22 mouse cellular contexts compared by ENCODE assay signal in genomic region chr3:74534795-74535194, GRCm38 (mm10).
DNase-seq lines count a peak whose midpoint lies in the region; ATAC-seq lines count a peak whose summit lies in the region.
"Had no signal": no experiment of that assay in that cellular context is flagged by ENCODE, and none has a peak within 500 bp of the region (broad histone marks: within the 10 kb centered on the region; RNA-seq: fewer than 3 reads in every experiment).

No protein-coding gene starts in this region.

- H3K27me3 ChIP-seq in neural tube, embryonic 15.5 days (replicated peaks) = no peaks in the 10 kb centered on the region
- H3K27me3 ChIP-seq: heart, embryonic 15.5 days; liver, embryonic 12.5 days; lung, embryonic 15.5 days; stomach, embryonic 15.5 days had no signal

- H3K36me3 ChIP-seq in neural tube, embryonic 15.5 days = no peaks in the 10 kb centered on the region
- H3K36me3 ChIP-seq: heart, embryonic 15.5 days; limb, embryonic 10.5 days; liver, embryonic 12.5 days; lung, embryonic 15.5 days; stomach, embryonic 15.5 days had no signal

- H3K27ac ChIP-seq in neural tube, embryonic 15.5 days (replicated peaks) = no peak overlapping the region
- H3K27ac ChIP-seq: heart, adult 2 months; heart, embryonic 15.5 days; kidney, postnatal 0 days; layer of hippocampus, adult 2 months; limb, embryonic 10.5 days; liver, embryonic 12.5 days; lung, embryonic 15.5 days; macrophage; stomach, embryonic 15.5 days had no signal

- no peak for ATAC-seq in neural tube, embryonic 15.5 days (ENCODE audit: low FRiP score)
- ATAC-seq: liver, embryonic 12.5 days had no signal

- no peak overlapping the region for H3K4me2 ChIP-seq in neural tube, embryonic 15.5 days
- H3K4me2 ChIP-seq: heart, embryonic 15.5 days; liver, embryonic 12.5 days; lung, embryonic 15.5 days; midbrain, embryonic 11.5 days; stomach, embryonic 15.5 days had no signal

- H3K4me3 ChIP-seq in neural tube, embryonic 15.5 days (replicated peaks) = no peak overlapping the region
- H3K4me3 ChIP-seq: erythroblast, embryonic 14.5 days; heart, adult 2 months; heart, embryonic 15.5 days; layer of hippocampus, adult 2 months; limb, embryonic 10.5 days; liver, embryonic 12.5 days; lung, embryonic 15.5 days; myocyte; stomach, embryonic 15.5 days had no signal

- WGBS in neural tube, embryonic 15.5 days = 81% methylated on average over 4 of the region's 4 CpGs

- no peak overlapping the region for H3K9ac ChIP-seq in neural tube, embryonic 15.5 days (replicated peaks)
- H3K9ac ChIP-seq: heart, embryonic 15.5 days; liver, embryonic 12.5 days; lung, embryonic 15.5 days; stomach, embryonic 15.5 days had no signal

- DNase-seq in adrenal gland, postnatal 10 days = peak; percentile 22
- DNase-seq in adrenal gland, adult 18-20 months (ENCODE audit: low spot score in 2 of 2) = no peak
- DNase-seq in kidney, postnatal 14 days = peak; percentile 1
- DNase-seq in kidney, adult 11 months = no peak
- peak; percentile 72 for DNase-seq in cerebellum, adult 11-12 months
- DNase-seq in cerebellum, postnatal 25 days = peak; percentile 97 to 98
- no peak for DNase-seq in urinary bladder, adult 2 months (ENCODE audit: low spot score)
- DNase-seq: gastrocnemius, postnatal 14 days; heart, adult 2 months; spleen, adult 18-20 months had no signal

- no peaks in the 10 kb centered on the region for H3K4me1 ChIP-seq in neural tube, embryonic 15.5 days
- H3K4me1 ChIP-seq: heart, embryonic 15.5 days; limb, embryonic 10.5 days; liver, embryonic 12.5 days; lung, embryonic 15.5 days; stomach, embryonic 15.5 days had no signal

- no peaks in the 10 kb centered on the region for H3K9me3 ChIP-seq in neural tube, embryonic 15.5 days (replicated peaks)
- H3K9me3 ChIP-seq: heart, embryonic 15.5 days; limb, embryonic 10.5 days; liver, embryonic 12.5 days; lung, embryonic 15.5 days; stomach, embryonic 15.5 days had no signal

Comparison
In these comparisons a context has a peak if more than half of its experiments do, and no peak if none do; other contexts are left out.
1. DNase-seq: peak in adrenal gland, postnatal 10 days (single experiment), kidney, postnatal 14 days (single experiment), cerebellum, adult 11-12 months (single experiment) and cerebellum, postnatal 25 days (2 of 2); none in adrenal gland, adult 18-20 months (0 of 2), kidney, adult 11 months (single experiment) and urinary bladder, adult 2 months (single experiment).